Mouse (Mus musculus) MEL (cell line): ENCODE data around the gene Gnai1. TPM values are rescaled to one million over a fixed set of nuclear protein-coding genes. Genes with fewer than 3 reads are reported as not detected.

Source experiments
- DNase-seq: peaks from one replicate; pipeline ENCODE4 v3.0.0; 2011; ENCODE audit warnings: low read depth, low spot score
- H3K27ac ChIP-seq: 2 replicates; pipeline ENCODE4 v1.5.1; 2012; ENCODE audit warnings: low read depth, mild to moderate bottlenecking, control low read depth, low read length, moderate library complexity; ENCODE audit not compliant: control insufficient read depth
- H3K27me3 ChIP-seq, 2 experiments: fragments of 150-350 bp in 1 of 2; sonication (generic) in 1 of 2; 2 replicates each; pipeline ENCODE4 v1.6.1; 2012; ENCODE audit warnings: low read length in 2 of 2, mild to moderate bottlenecking in 2 of 2, improper control_type of control experiment in 1 of 2, moderate library complexity in 1 of 2; ENCODE audit not compliant: insufficient read depth in 2 of 2, control insufficient read depth in 1 of 2
- H3K36me3 ChIP-seq, 2 experiments: 2 replicates each; pipeline ENCODE4 v1.6.1; 2012 to 2014; ENCODE audit warnings: low read length in 2 of 2, improper control_type of control experiment in 1 of 2, inconsistent platforms in 1 of 2, mild to moderate bottlenecking in 1 of 2; ENCODE audit not compliant: insufficient read depth in 2 of 2, control insufficient read depth in 1 of 2
- H3K4me1 ChIP-seq, 2 experiments: fragments of 150-350 bp in 1 of 2; sonication (generic) in 1 of 2; 2 replicates each; pipeline ENCODE4 v1.6.1; 2012; ENCODE audit warnings: low read length in 2 of 2, improper control_type of control experiment in 1 of 2, mild to moderate bottlenecking in 1 of 2; ENCODE audit not compliant: insufficient read depth in 2 of 2, control insufficient read depth in 1 of 2
- H3K4me3 ChIP-seq, 2 experiments: fragments of 150-350 bp in 1 of 2; sonication (generic) in 1 of 2; 2 replicates each; pipeline ENCODE4 v1.5.1; 2012; ENCODE audit warnings: low read depth in 2 of 2, low read length in 2 of 2, mild to moderate bottlenecking in 2 of 2, moderate library complexity in 2 of 2, control low read depth in 1 of 2, improper control_type of control experiment in 1 of 2; ENCODE audit not compliant: control insufficient read depth in 1 of 2, insufficient read depth in 1 of 2
- H3K79me2 ChIP-seq: 2 replicates; pipeline ENCODE4 v1.6.1; 2012; ENCODE audit warnings: mild to moderate bottlenecking, low read length, moderate library complexity; ENCODE audit not compliant: control insufficient read depth, poor library complexity, insufficient read depth
- H3K9ac ChIP-seq: 2 replicates; pipeline ENCODE4 v1.6.1; 2012; ENCODE audit warnings: low read depth, mild to moderate bottlenecking, control low read depth, low read length, moderate library complexity; ENCODE audit not compliant: control insufficient read depth, poor library complexity, severe bottlenecking
- H3K9me3 ChIP-seq: fragments of 150-350 bp; sonication (generic); replicated peaks from 2 replicates; pipeline ENCODE4 v1.6.1; 2012; ENCODE audit warnings: mild to moderate bottlenecking, low read length, improper control_type of control experiment, moderate library complexity; ENCODE audit not compliant: insufficient read depth
- BHLHE40 ChIP-seq: IDR thresholded peaks from 2 replicates; pipeline ENCODE4 v1.6.1; 2012; ENCODE audit warnings: low read depth, mild to moderate bottlenecking, inconsistent platforms, low read length, improper control_type of control experiment, borderline replicate concordance
- E2F4 ChIP-seq: IDR thresholded peaks from 2 replicates; pipeline ENCODE4 v1.6.1; 2011; ENCODE audit warnings: low read depth, low read length, improper control_type of control experiment, borderline replicate concordance
- ETS1 ChIP-seq: IDR thresholded peaks from 2 replicates; pipeline ENCODE4 v1.6.1; 2012; ENCODE audit warnings: low read depth, mild to moderate bottlenecking, inconsistent platforms, low read length, improper control_type of control experiment, moderate library complexity
- HCFC1 ChIP-seq: IDR thresholded peaks from 2 replicates; pipeline ENCODE4 v1.6.1; 2012; ENCODE audit warnings: low read depth, mild to moderate bottlenecking, inconsistent platforms, low read length, improper control_type of control experiment, moderate library complexity
- POLR2A ChIP-seq, 2 experiments: IDR thresholded peaks; 2 replicates each; pipeline ENCODE4 v1.6.1; 2011 to 2012; ENCODE audit warnings: low read length in 2 of 2, mild to moderate bottlenecking in 2 of 2, control low read depth in 1 of 2, improper control_type of control experiment in 1 of 2, low read depth in 1 of 2, moderate library complexity in 1 of 2; ENCODE audit not compliant: control insufficient read depth in 1 of 2, insufficient read depth in 1 of 2, poor library complexity in 1 of 2
- POLR2AphosphoS5 ChIP-seq: IDR thresholded peaks from 2 replicates; pipeline ENCODE4 v1.6.1; 2012; ENCODE audit warnings: low read depth, borderline replicate concordance, mild to moderate bottlenecking, inconsistent platforms, low read length, moderate library complexity, mixed read lengths
- RAD21 ChIP-seq: IDR thresholded peaks from 2 replicates; pipeline ENCODE4 v1.6.1; 2011; ENCODE audit warnings: mild to moderate bottlenecking, low read depth, low read length, improper control_type of control experiment
- SMC3 ChIP-seq: IDR thresholded peaks from 2 replicates; pipeline ENCODE4 v1.6.1; 2011; ENCODE audit warnings: low read depth, low read length, improper control_type of control experiment
- TBP ChIP-seq: IDR thresholded peaks from 2 replicates; pipeline ENCODE4 v1.8.0; 2011; ENCODE audit warnings: low read depth, low read length, improper control_type of control experiment
- ZC3H11A ChIP-seq: IDR thresholded peaks from 2 replicates; pipeline ENCODE4 v1.6.1; 2012; ENCODE audit warnings: low read depth, mild to moderate bottlenecking, inconsistent platforms, low read length, improper control_type of control experiment
- polyA plus RNA-seq, 2 experiments: library from polyadenylated mRNA; stranded (reverse) in 1 of 2; unstranded in 1 of 2; fragments of >175 nt in 1 of 2; fragments of >200 nt in 1 of 2; gene quantifications; 2 replicates each; pipeline versions ENCODE4 v1.2.1 to v1.2.4; 2012; ENCODE audit warnings: low replicate concordance in 2 of 2, low read depth in 1 of 2; ENCODE audit not compliant: insufficient read length in 2 of 2, insufficient read depth in 1 of 2, missing spikeins in 1 of 2
- total RNA-seq: library from RNA; depleted of rRNA; stranded (reverse); fragments of 300-350 nt; gene quantifications from 2 replicates; pipeline ENCODE4 v1.2.3, GENCODE M21; 2012

The Gnai1 gene
- total and polyA plus RNA-seq, 3 experiments, result not detected

GRCm38 (mm10) chr5:18365460-18365859, 5.3 kb upstream of the Gnai1 start:
- Histone ChIP-seq H3K27me3 (no peaks in the 10 kb centered on the region), H3K9ac (no peak overlapping the region), H3K27ac (no peak overlapping the region), H3K9me3 (no peaks in the 10 kb centered on the region), H3K79me2 (no peaks in the 10 kb centered on the region), H3K36me3 (no peaks in the 10 kb centered on the region), H3K4me1 (no peaks in the 10 kb centered on the region), H3K4me3 (no peak overlapping the region)
- TF ChIP-seq SMC3, result no peak
- DNase-seq, result no peak

GRCm38 (mm10) chr5:18360956-18361355, 801 bp upstream of the Gnai1 start:
- Histone ChIP-seq H3K79me2 (no peaks in the 10 kb centered on the region), H3K4me1 (no peaks in the 10 kb centered on the region), H3K27me3 (no peaks in the 10 kb centered on the region), H3K27ac (no peak overlapping the region), H3K4me3 (no peak overlapping the region), H3K9ac (no peak overlapping the region), H3K36me3 (no peaks in the 10 kb centered on the region), H3K9me3 (no peaks in the 10 kb centered on the region)
- TF ChIP-seq BHLHE40 (no peak), ZC3H11A (no peak), HCFC1 (no peak), RAD21 (no peak), ETS1 (no peak), TBP (no peak), POLR2AphosphoS5 (no peak)
- DNase-seq, result no peak

- Histone ChIP-seq H3K9ac (no peak overlapping the region), H3K27ac (no peak overlapping the region), H3K9me3 (no peaks in the 10 kb centered on the region), H3K27me3 (no peaks in the 10 kb centered on the region; a peak in 1 of 4 replicates), H3K36me3 (no peaks in the 10 kb centered on the region), H3K4me3 (no peak overlapping the region), H3K79me2 (no peaks in the 10 kb centered on the region), H3K4me1 (no peaks in the 10 kb centered on the region)
- 0 out of 4 replicates have a peak, but pooled peaks of 1 of the 2 experiments have one; percentile 10 for TF ChIP-seq POLR2A (IDR thresholded peaks at IDR 0.05; ENCODE audit: control insufficient read depth in 1 of 2, insufficient read depth in 1 of 2, low read depth in 1 of 2, low read length in 2 of 2, poor library complexity in 1 of 2)
- no peak for TF ChIP-seq E2F4
- DNase-seq, result no peak
Observed at GRCm38 (mm10) chr5:18359376-18360280, 527 bp downstream of the Gnai1 start.
